Mouse (Mus musculus) lung, adult 2 months (tissue): ENCODE measurements at regions not wholly inside any gene's neighbourhood (a gene's known extent, or its start where the extent isn't known, plus 50 kb on each side); places are given as distances from the start of the nearest gene placed in this dataset.

Experiments
- CTCF ChIP-seq: fragments of 200-500 bp; IDR thresholded peaks from 2 replicates; pipeline ENCODE4 v1.5.1; 2011; ENCODE audit warnings: mild to moderate bottlenecking, low read length, control low read depth; ENCODE audit not compliant: insufficient read depth
- POLR2A ChIP-seq: fragments of 200-500 bp; IDR thresholded peaks from 2 replicates; pipeline ENCODE4 v1.6.1; 2011; ENCODE audit warnings: low read depth, mild to moderate bottlenecking, control low read depth, low read length, borderline replicate concordance; ENCODE audit errors: extremely low read depth

DNA sequence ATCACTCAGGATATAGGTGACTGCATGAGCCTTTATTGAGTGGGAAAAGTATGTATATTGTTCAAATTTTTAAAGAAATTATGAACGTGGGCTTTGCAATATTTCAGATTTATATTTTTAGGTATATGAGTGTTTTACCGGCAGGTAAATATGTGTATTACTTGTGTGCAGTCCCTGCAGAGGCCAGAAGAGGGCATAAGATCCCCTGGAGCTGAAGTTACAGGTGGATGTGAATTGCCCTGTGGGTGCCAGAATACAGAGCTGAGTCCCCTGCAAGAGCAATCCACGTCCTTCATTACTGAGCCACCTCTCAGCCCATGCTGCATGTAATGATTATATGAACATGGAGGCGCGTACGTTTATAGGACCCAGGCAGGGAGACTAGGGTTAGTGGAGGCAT lies 174.8 kb downstream of the Katnal1 start:
- TF ChIP-seq CTCF (no peak), POLR2A (no peak)
